Mouse (Mus musculus) spleen, adult 2 months (tissue): ENCODE results near the gene Coasy. TPM values are rescaled to one million over a fixed set of nuclear protein-coding genes. Genes with fewer than 3 reads are reported as not detected.

Experiments used
- DNase-seq, 2 experiments: peaks; one replicate each; pipeline versions ENCODE4 v3.0.0 to v3.0.0-alpha.2; 2012 to 2021; ENCODE audit warnings: low spot score in 2 of 2, low read depth in 1 of 2
- H3K27ac ChIP-seq: fragments of 200-500 bp; 2 replicates; pipeline ENCODE4 v1.5.1; 2012; ENCODE audit warnings: low read length, inconsistent platforms; ENCODE audit not compliant: insufficient read depth
- H3K27me3 ChIP-seq: fragments of 200-500 bp; 2 replicates; pipeline ENCODE4 v1.6.1; 2012; ENCODE audit warnings: mild to moderate bottlenecking, moderate library complexity, low read length, inconsistent platforms; ENCODE audit not compliant: control insufficient read depth, insufficient read depth
- H3K36me3 ChIP-seq: fragments of 200-500 bp; 2 replicates; pipeline ENCODE4 v1.6.1; 2012; ENCODE audit warnings: mild to moderate bottlenecking, low read length, inconsistent platforms; ENCODE audit not compliant: control insufficient read depth, insufficient read depth
- H3K4me1 ChIP-seq: fragments of 200-500 bp; 2 replicates; pipeline ENCODE4 v1.6.1; 2011; ENCODE audit warnings: inconsistent platforms; ENCODE audit not compliant: control insufficient read depth, insufficient read depth, insufficient read length
- H3K4me3 ChIP-seq: fragments of 200-500 bp; 2 replicates; pipeline ENCODE4 v1.5.1; 2011; ENCODE audit warnings: mild to moderate bottlenecking, inconsistent platforms; ENCODE audit not compliant: insufficient read depth, insufficient read length; ENCODE audit errors: extremely low read depth
- CTCF ChIP-seq: fragments of 200-500 bp; IDR thresholded peaks from 2 replicates; pipeline ENCODE4 v1.5.1; 2011; ENCODE audit warnings: mild to moderate bottlenecking, inconsistent platforms; ENCODE audit not compliant: insufficient read depth, insufficient read length, insufficient replicate concordance; ENCODE audit errors: extremely low read depth
- POLR2A ChIP-seq: fragments of 200-500 bp; IDR thresholded peaks from 2 replicates; pipeline ENCODE4 v1.6.1; 2011; ENCODE audit warnings: low read depth, low read length, inconsistent platforms
- WGBS: fragments of 180-500 bp; shearing (Covaris S2); methylation state at CpG from one replicate; pipeline ENCODE4 v1.1.7; 2018; 5-methylcytosine and 5-hydroxymethylcytosine counted together
- polyA plus RNA-seq: library from polyadenylated mRNA; depleted of rRNA; stranded (reverse); fragments of >200 nt; gene quantifications from 2 replicates; pipeline ENCODE4 v1.2.3, GENCODE M21; 2012

The Coasy gene
- polyA plus RNA-seq, 1 experiment, result 26.6 TPM

- 8% methylated on average over 8 of the region's 8 CpGs for WGBS
- Histone ChIP-seq H3K36me3 (peaks cover 29% of the 10 kb centered on the region), H3K4me1 (peaks cover 17% of the 10 kb centered on the region; the same call in 1 of the 2 replicates), H3K4me3 (peak overlapping the region; percentile 76), H3K27me3 (no peaks in the 10 kb centered on the region), H3K27ac (peak overlapping the region; percentile 11; the same call in 1 of the 2 replicates)
- DNase-seq, result no peak
- no peak for TF ChIP-seq CTCF
- TF ChIP-seq POLR2A, result no peak
Measured at GRCm38 (mm10) chr11:101087682-101088055, 5.3 kb downstream of the Coasy start.

GRCm38 (mm10) chr11:101089931-101090330 is 7.6 kb downstream of the Coasy start:
- no peak for DNase-seq
- 94% methylated on average over 1 of the region's 1 CpGs for whole genome bisulfite sequencing
- no peak for TF ChIP-seq POLR2A
- TF ChIP-seq CTCF, result no peak
- no peaks in the 10 kb centered on the region for H3K27me3 ChIP-seq
- H3K27ac ChIP-seq, result no peak overlapping the region
- peaks cover 27% of the 10 kb centered on the region for H3K36me3 ChIP-seq
- peaks cover 13% of the 10 kb centered on the region; the same call in 1 of the 2 replicates for H3K4me1 ChIP-seq
- no peak overlapping the region for H3K4me3 ChIP-seq

GRCm38 (mm10) chr11:101094930-101095313 is 12.6 kb downstream of the Coasy start:
- no peaks in the 10 kb centered on the region; the same call in 1 of the 2 replicates for H3K4me1 ChIP-seq
- no peak for DNase-seq
- WGBS, result under 1% methylated on average over 18 of the region's 18 CpGs
- TF ChIP-seq CTCF, result no peak
- TF ChIP-seq POLR2A, result no peak
- peaks cover 42% of the 10 kb centered on the region for H3K36me3 ChIP-seq
- no peak overlapping the region for H3K27ac ChIP-seq
- no peaks in the 10 kb centered on the region for H3K27me3 ChIP-seq
- peak overlapping the region; percentile 96 for H3K4me3 ChIP-seq

- TF ChIP-seq CTCF (peak; percentile 74; the same call in 1 of the 2 replicates), POLR2A (no peak; the same call in 1 of the 2 replicates)
- peak within 1 kb of the TSS; percentile 85 for H3K27ac ChIP-seq
- H3K4me1 ChIP-seq, result no peaks in the 10 kb centered on the region; the same call in 1 of the 2 replicates
- peak; percentile 88 to 95 for DNase-seq
- peaks cover 43% of the 10 kb centered on the region for H3K36me3 ChIP-seq
- under 1% methylated on average over 43 of the region's 43 CpGs for WGBS
- H3K4me3 ChIP-seq, result peak within 1 kb of the TSS; percentile 96
- H3K27me3 ChIP-seq, result no peaks in the 10 kb centered on the region
Measured at GRCm38 (mm10) chr11:101095314-101096024, 13.1 kb downstream of the Coasy start, which contains the start of gene Psmc3ip. Gene Psmc3ip, minus strand, starts transcription at chr11:101095436.

- WGBS, result 95% methylated on average over 8 of the region's 8 CpGs
- H3K36me3 ChIP-seq, result peaks cover 47% of the 10 kb centered on the region
Measured at GRCm38 (mm10) chr11:101098231-101098630, 15.9 kb downstream of the Coasy start.

GRCm38 (mm10) chr11:101103011-101103410 is 20.6 kb downstream of the Coasy start:
- no peak for DNase-seq
- TF ChIP-seq CTCF, result no peak
- no peak for TF ChIP-seq POLR2A
- H3K36me3 ChIP-seq, result peaks cover 54% of the 10 kb centered on the region
- no peaks in the 10 kb centered on the region for H3K27me3 ChIP-seq
- WGBS, result 92% methylated on average over 5 of the region's 5 CpGs
- no peaks in the 10 kb centered on the region for H3K4me1 ChIP-seq
- no peak overlapping the region for H3K27ac ChIP-seq
- no peak overlapping the region for H3K4me3 ChIP-seq

More at GRCm38 (mm10) chr11:101098231-101098630, 15.9 kb downstream of the Coasy start:
- H3K4me1 ChIP-seq, result no peaks in the 10 kb centered on the region; the same call in 1 of the 2 replicates
- TF ChIP-seq POLR2A (no peak), CTCF (no peak)
- no peak for DNase-seq
- H3K27ac ChIP-seq, result no peak overlapping the region
- H3K4me3 ChIP-seq, result no peak overlapping the region
- no peaks in the 10 kb centered on the region for H3K27me3 ChIP-seq

GRCm38 (mm10) chr11:101109351-101109750 is 27.0 kb downstream of the Coasy start:
- Histone ChIP-seq H3K27me3 (no peaks in the 10 kb centered on the region), H3K27ac (no peak overlapping the region), H3K4me1 (no peaks in the 10 kb centered on the region; the same call in 1 of the 2 replicates), H3K36me3 (peaks cover 10% of the 10 kb centered on the region), H3K4me3 (no peak overlapping the region)
- DNase-seq, result no peak
- no peak for TF ChIP-seq POLR2A
- TF ChIP-seq CTCF, result no peak
- WGBS, result 88% methylated on average over 4 of the region's 4 CpGs
